Mouse (Mus musculus): ENCODE measurements around the gene Rest.
A peak's percentile ranks its signal among the peaks of the same experiment; 100 is the strongest.

Gene Rest

DNA sequence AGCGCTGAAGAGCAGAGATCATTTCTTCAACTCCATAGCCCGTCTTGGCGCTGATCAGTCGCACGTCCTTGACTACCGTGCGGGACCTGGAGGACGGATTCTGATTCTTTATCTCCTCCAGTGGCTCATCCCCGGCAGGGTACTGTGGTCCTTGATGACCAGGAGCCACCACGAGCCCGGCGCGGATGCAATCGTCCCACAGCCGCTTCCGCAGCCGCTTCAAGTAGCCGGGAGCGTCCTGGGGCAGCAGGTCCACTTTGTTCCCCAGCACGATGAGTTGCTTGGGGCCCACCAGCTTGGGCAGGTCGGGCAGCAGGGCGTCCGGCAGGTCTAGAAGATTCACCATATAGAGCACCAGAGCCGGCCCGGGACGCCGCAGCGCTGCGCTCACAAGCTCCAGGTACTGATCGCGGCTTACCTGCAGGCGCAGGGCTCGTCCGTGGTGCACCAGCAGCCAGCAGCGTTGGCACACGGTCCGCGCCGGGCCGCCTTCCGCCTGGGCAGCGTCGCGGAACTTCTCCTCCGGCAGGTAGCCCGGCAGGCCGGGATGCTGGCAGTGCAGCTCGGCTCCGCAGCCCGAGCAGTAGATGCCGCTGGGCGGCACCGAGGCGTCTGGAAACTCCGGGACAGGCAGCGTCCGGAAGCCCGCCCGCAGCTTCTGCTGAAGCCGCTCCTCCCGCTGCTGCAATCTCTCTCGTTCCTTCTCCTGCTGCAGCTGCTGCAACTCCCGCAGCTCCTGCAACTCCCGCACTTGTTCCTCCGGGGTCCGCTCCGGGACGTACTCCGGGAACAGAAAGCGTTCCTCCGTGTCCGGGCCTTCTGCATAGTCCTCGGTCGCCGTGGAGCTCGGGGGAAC is 44.0 kb downstream of the Rest start:
- DNase-seq (ENCODE audit: low read depth, low spot score), result peak; percentile 75

DNA sequence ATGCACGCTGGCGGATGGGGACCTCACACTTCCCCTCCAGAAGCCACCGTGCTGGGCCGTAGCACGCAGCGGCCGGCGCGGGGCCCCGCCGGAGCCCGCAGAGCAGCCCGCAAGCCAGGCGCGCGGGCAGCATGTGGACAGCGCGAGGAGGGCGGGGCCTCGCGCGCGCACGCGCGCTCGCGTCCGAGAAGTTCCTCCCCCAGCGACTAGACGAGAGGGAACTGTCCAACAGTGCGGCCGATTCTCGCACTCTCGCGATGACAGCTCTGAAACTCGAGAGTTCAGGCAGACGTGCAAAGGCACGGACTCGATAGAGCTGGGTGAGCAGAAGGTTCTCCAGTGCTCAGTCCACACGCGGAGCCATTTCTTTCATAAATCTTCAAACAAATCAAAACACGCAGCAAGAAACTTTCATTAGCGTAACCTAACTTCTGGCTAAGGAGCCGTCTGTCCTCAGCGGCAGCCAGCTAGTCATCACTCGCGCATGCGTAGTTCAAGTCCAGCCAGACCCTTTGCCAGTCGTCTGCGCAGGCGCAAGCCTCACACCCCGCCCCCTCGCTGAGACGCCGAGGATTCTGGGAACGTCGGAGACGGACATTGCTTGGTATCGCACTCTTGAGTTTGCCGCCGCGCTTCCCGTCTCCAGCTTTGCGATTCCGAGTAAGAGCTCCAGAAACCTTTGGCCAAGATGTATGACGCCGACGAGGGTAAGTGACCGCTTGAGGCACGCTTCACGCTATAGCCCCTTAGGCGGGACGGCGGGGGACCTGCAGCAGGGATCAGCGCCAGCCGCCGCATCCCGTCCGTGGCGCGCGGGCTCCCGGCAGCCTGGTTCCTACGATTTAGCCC is 44.9 kb downstream of the Rest start, which contains the start of the genes Noa1 and Polr2b:
Noa1 (minus strand) TSS at position 161 of the 849 bp plus-strand sequence.
Polr2b (plus strand) TSS at position 224 of the 849 bp plus-strand sequence.
- peak; percentile 99 for DNase-seq (ENCODE audit: low read depth, low spot score)

DNA sequence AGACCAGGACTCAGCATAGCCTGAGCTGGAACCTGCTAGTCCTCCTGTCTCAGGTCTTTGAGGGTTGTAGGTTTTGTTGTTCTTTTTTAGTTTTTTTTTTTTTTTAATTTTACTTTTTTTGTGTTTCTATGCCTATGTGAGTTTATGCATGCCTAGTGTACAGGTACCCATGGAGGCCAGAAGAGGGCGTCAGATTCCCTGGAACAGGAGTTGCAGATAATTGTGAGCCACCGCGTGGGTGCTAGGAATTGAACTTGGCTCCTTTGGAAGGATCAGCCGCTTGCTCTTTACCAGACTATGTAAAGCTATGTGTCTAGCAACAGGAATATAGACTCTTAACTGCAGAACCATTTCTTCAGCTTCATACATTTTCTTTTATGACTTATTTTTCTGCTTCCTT is 48.9 kb downstream of the Rest start:
- no peak for DNase-seq (ENCODE audit: low read depth, low spot score)

DNA sequence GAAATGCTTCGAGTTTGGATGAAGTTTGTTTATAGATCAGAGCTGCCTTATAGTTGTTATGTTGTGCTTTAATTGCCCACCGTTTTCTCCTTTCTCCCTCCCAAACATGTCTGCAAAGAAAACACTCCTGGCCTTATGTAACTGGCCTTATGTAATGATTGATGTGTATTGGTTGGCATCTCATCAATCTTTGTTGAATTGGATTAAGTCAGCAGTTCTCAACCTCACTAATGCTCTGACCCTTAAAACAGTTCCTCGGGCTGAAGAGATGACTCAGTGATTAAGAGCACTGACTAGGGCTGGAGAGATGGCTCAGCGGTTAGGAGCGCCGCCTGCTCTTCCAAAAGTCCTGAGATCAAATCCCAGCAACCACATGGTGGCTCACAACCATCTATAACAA is 49.7 kb downstream of the Rest start:
- DNase-seq (ENCODE audit: low read depth, low spot score), result no peak

DNA sequence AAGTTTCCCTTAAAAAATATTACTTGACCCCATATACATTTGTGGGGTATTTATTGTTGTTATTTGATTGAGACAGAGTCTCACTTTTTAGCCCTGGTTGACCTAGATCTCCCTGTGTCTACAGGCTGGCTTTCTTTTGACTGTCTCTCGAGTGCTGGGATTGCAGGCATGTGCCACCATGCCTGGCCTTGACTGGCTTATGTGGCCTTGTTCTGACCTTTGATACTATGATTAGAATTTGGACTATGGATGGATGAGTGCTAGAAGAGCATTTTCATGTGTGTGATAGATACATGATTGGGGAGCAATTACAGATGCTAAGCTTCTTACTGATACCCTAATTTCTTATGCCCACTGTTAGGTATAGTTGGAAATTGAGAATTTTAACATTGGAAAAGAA is 59.6 kb downstream of the Rest start:
- DNase-seq (ENCODE audit: low read depth, low spot score), result no peak

DNA sequence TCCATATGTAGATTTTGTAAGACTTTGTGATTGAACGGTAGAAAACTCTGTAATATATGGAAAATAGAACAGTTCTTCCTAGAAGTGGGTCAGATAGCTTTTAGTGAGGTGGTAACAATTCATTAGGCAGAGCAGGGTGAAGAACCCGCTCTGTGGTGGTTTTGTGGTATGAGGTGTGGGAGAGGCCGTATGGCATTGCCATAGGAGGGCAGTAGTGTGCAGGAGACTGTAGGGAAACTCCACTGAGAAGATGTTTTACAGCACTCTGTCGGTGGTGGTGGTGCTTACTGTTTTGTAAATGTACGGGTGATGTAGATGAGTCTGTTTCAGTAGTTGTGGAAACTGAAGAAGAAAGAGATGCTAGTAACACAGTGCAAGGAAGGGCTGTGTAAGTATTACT is 64.9 kb downstream of the Rest start:
- DNase-seq (ENCODE audit: low read depth, low spot score), result peak; percentile 21
